Mouse (Mus musculus) midbrain, postnatal 0 days (tissue): ENCODE results near the gene C1s2. TPM values are rescaled to one million over a fixed set of nuclear protein-coding genes. Genes with fewer than 3 reads are reported as not detected.

Experiments used
- ATAC-seq: fragments of 200-750 bp; cut with Nextera tagmentation; 2 replicates; pipeline ENCODE4 v1.8.0; 2017; ENCODE audit warnings: moderate number of reproducible peaks, mild to moderate bottlenecking, moderate TSS enrichment, moderate library complexity; ENCODE audit not compliant: low FRiP score
- DNase-seq: peaks from one replicate; pipeline ENCODE4 v3.0.0-alpha.2; 2015; ENCODE audit warnings: low spot score
- H3K27ac ChIP-seq: fragments of 300-500 bp; sonication (generic); 2 replicates; pipeline ENCODE4 v1.5.1; 2014; ENCODE audit warnings: low read depth, mild to moderate bottlenecking, low read length, mixed read lengths
- H3K27me3 ChIP-seq: fragments of 300-500 bp; sonication (generic); 2 replicates; pipeline ENCODE4 v1.6.1; 2014; ENCODE audit warnings: low read length, control low read depth, mixed read lengths; ENCODE audit not compliant: insufficient read depth
- H3K36me3 ChIP-seq: fragments of 300-500 bp; sonication (generic); 2 replicates; pipeline ENCODE4 v1.6.1; 2014; ENCODE audit warnings: low read length, control low read depth, mixed read lengths; ENCODE audit not compliant: insufficient read depth
- H3K4me1 ChIP-seq: fragments of 300-500 bp; sonication (generic); 2 replicates; pipeline ENCODE4 v1.6.1; 2014; ENCODE audit warnings: mild to moderate bottlenecking, control low read depth, antibody characterized with exemption, low read length, mixed read lengths; ENCODE audit not compliant: insufficient read depth
- H3K4me2 ChIP-seq: fragments of 300-500 bp; sonication (generic); 2 replicates; pipeline ENCODE4 v1.6.1; 2014; ENCODE audit warnings: low read depth, mild to moderate bottlenecking, low read length, mixed read lengths; ENCODE audit not compliant: poor library complexity, severe bottlenecking
- H3K4me3 ChIP-seq: fragments of 300-500 bp; sonication (generic); 2 replicates; pipeline ENCODE4 v1.5.1; 2014; ENCODE audit warnings: low read depth, mild to moderate bottlenecking, low read length, moderate library complexity
- H3K9ac ChIP-seq: fragments of 300-500 bp; sonication (generic); replicated peaks from 2 replicates; pipeline ENCODE4 v1.6.1; 2014; ENCODE audit warnings: mild to moderate bottlenecking, low read length, moderate library complexity, mixed read lengths; ENCODE audit not compliant: poor library complexity, severe bottlenecking
- H3K9me3 ChIP-seq: fragments of 300-500 bp; sonication (generic); 2 replicates; pipeline ENCODE4 v1.6.1; 2016; ENCODE audit warnings: low read length, control low read depth
- CTCF ChIP-seq: IDR thresholded peaks from 2 replicates; pipeline ENCODE4 v1.5.1; 2016; ENCODE audit warnings: antibody characterized with exemption, mild to moderate bottlenecking
- WGBS: fragments of 180-500 bp; shearing (Covaris S2); extraction: QIAGEN DNeasy Blood & Tissue Kit; methylation state at CpG from one replicate; pipeline ENCODE4 v1.1.7; 2014; 5-methylcytosine and 5-hydroxymethylcytosine counted together
- polyA plus RNA-seq: library from polyadenylated mRNA; unstranded; fragments of >200 nt; fragmentation: Nextera tagmentation; extraction: Ambion mirVana; gene quantifications from 2 replicates; pipeline ENCODE4 v1.2.1, GENCODE M21; 2015
- total RNA-seq: library from RNA; depleted of rRNA; stranded (reverse); fragments of >200 nt; gene quantifications from 2 replicates; pipeline ENCODE4 v1.2.3, GENCODE M21; 2014

Gene C1s2
- total and polyA plus RNA-seq, 2 experiments from 2014 or later, result 0.21 TPM; not detected in 1

GRCm38 (mm10) chr6:124674591-124674990 lies 38.7 kb upstream of the C1s2 start:
- 95% methylated on average over 7 of the region's 7 CpGs for WGBS
- no peak for TF ChIP-seq CTCF
- Histone ChIP-seq H3K27ac (no peak overlapping the region), H3K27me3 (no peaks in the 10 kb centered on the region), H3K9ac (no peak overlapping the region), H3K4me1 (no peaks in the 10 kb centered on the region), H3K36me3 (no peaks in the 10 kb centered on the region), H3K4me3 (no peak overlapping the region), H3K4me2 (no peak overlapping the region), H3K9me3 (no peaks in the 10 kb centered on the region)
- ATAC-seq (no peak), DNase-seq (no peak)

DNA sequence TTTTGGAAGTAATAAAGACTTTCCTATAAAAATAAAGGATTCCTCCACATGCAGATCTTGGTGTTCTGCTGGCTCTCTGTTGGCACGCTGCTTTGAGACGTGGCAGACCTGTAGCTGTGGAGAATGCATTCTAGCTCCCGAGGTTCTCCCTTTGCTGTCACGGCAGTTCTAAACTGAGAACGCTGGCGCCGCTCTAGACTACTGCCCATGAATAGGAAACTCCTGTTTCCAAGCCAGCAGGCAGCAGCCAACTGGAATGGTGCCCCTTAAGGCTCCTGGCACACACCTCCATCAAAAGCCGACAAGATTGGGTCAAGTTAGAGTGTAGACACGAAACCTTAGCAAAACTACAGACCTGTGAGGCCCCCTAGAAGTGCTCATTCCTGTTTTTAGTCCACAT lies 37.7 kb upstream of the C1s2 start:
- peak; percentile 8 for DNase-seq
- no peak overlapping the region for H3K27ac ChIP-seq
- ATAC-seq, result no peak
- no peak overlapping the region for H3K9ac ChIP-seq
- H3K9me3 ChIP-seq, result no peaks in the 10 kb centered on the region
- H3K4me3 ChIP-seq, result no peak overlapping the region
- 72% methylated on average over 9 of the region's 9 CpGs for WGBS
- no peaks in the 10 kb centered on the region for H3K27me3 ChIP-seq
- no peak overlapping the region for H3K4me2 ChIP-seq
- TF ChIP-seq CTCF, result no peak
- no peaks in the 10 kb centered on the region for H3K36me3 ChIP-seq
- no peaks in the 10 kb centered on the region for H3K4me1 ChIP-seq

DNA sequence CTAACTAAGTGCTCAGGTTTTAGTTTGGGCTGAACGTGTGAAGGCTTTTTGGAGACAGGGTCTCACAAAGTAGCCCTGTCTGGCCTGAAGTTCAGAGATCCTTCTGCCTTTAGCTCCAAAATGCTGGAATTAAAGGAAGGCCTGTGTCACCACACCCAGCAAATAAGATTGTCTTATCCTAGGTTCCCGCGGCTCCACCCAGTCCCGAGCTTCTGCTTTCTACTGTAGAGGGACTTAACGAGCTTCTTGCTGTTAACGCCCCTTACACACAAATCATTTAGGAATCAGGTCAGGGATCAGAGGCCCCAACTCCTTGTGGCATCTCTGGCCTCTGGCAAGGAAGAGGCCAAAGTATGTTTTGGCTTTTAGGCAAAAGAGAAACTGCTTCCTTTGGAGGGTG lies 36.2 kb upstream of the C1s2 start:
- H3K27me3 ChIP-seq, result no peaks in the 10 kb centered on the region
- no peaks in the 10 kb centered on the region for H3K9me3 ChIP-seq
- H3K36me3 ChIP-seq, result no peaks in the 10 kb centered on the region
- H3K27ac ChIP-seq, result no peak overlapping the region
- 84% methylated on average over 6 of the region's 6 CpGs for WGBS
- TF ChIP-seq CTCF, result no peak
- no peak for ATAC-seq
- H3K4me3 ChIP-seq, result no peak overlapping the region
- H3K9ac ChIP-seq, result no peak overlapping the region
- no peak overlapping the region for H3K4me2 ChIP-seq
- no peak for DNase-seq
- H3K4me1 ChIP-seq, result no peaks in the 10 kb centered on the region

GRCm38 (mm10) chr6:124670281-124670900 lies 34.5 kb upstream of the C1s2 start:
- no peak for ATAC-seq
- Histone ChIP-seq H3K9me3 (no peaks in the 10 kb centered on the region), H3K4me2 (no peak overlapping the region), H3K4me1 (no peaks in the 10 kb centered on the region), H3K4me3 (no peak overlapping the region), H3K27ac (no peak overlapping the region), H3K9ac (no peak overlapping the region), H3K36me3 (no peaks in the 10 kb centered on the region), H3K27me3 (no peaks in the 10 kb centered on the region)
- 93% methylated on average over 7 of the region's 7 CpGs for WGBS
- no peak for DNase-seq
- TF ChIP-seq CTCF, result no peak

DNA sequence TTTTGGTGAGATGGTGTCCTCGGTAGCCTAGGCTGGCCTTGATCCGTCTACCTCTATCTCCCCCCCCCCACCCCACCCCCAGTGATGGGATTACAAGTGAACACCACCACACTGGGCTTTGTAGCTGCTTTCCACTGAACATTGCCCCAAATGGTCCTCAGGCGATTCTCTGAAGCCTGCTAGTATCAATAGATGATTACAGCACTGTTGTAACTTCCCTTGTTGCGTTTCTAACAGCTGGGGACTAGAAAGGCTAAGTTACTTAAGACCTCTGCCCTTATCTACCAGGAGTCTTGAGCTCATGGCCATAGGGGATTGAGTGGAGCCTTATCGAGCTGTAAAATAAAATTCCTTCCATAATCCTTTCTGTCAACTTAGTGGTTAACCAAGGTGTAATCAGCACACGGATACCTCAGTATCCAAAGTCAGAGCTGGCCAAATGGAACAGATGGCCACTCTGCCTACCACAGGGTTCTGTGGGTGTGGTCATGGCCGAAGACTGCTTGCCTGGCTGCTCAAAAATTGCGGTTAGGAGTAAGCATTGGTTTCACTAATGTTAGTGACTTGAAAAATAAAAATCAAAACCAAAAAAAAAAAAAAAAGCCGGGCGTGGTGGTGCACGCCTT lies 33.5 kb upstream of the C1s2 start:
- no peaks in the 10 kb centered on the region for H3K4me1 ChIP-seq
- H3K4me2 ChIP-seq, result no peak overlapping the region
- H3K27me3 ChIP-seq, result no peaks in the 10 kb centered on the region
- H3K4me3 ChIP-seq, result no peak overlapping the region
- 93% methylated on average over 11 of the region's 11 CpGs for WGBS
- no peak for TF ChIP-seq CTCF
- H3K27ac ChIP-seq, result no peak overlapping the region
- DNase-seq, result no peak
- ATAC-seq, result no peak
- H3K9me3 ChIP-seq, result no peaks in the 10 kb centered on the region
- no peak overlapping the region for H3K9ac ChIP-seq
- no peaks in the 10 kb centered on the region for H3K36me3 ChIP-seq

DNA sequence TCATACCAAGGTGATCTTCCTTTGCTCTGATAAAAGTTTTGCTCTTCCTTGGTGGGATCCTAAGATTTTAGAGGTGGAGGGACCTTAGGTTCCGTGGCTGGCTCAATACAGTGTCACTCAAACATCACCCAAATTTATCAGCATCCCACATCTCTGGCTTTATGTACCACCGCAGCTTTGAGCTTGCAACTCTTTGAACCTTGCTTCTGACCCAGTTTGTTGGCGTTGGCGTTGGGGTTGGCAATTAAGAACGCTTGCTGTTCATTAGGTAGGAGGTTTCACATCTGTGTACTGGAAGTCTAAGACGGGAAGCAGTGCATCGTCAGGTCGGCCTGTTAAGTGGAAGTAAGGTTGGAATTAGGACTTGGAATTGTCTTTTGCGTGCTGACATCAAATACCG lies 29.1 kb upstream of the C1s2 start:
- ATAC-seq, result no peak

More for the DNA sequence above, 29.1 kb upstream of the C1s2 start:
- Histone ChIP-seq H3K9ac (no peak overlapping the region), H3K27me3 (no peaks in the 10 kb centered on the region), H3K27ac (no peak overlapping the region), H3K4me3 (no peak overlapping the region), H3K4me2 (no peak overlapping the region), H3K36me3 (no peaks in the 10 kb centered on the region), H3K4me1 (no peaks in the 10 kb centered on the region), H3K9me3 (no peaks in the 10 kb centered on the region)
- 92% methylated on average over 10 of the region's 10 CpGs for WGBS
- TF ChIP-seq CTCF, result no peak
- DNase-seq, result no peak
